Mouse (Mus musculus) E14TG2a.4 (cell line): ENCODE data around the gene Atp9a.

Experiments used
- CTCF ChIP-seq: conservative IDR thresholded peaks from 2 replicates; pipeline ENCODE4 v1.5.1; 2014; ENCODE audit warnings: low read length
- NANOG ChIP-seq: IDR thresholded peaks from 2 replicates; pipeline ENCODE4 v1.6.1; 2014; ENCODE audit warnings: borderline replicate concordance, low read length, mixed read lengths

- no peak for TF ChIP-seq CTCF
- no peak for TF ChIP-seq NANOG
These were observed 54.9 kb downstream of the Atp9a start for GRCm38 (mm10) chr2:168687326-168687725.
